Mouse (Mus musculus): ENCODE measurements around the gene Blcap.

GRCm38 (mm10) chr2:157552158-157552886, 18.8 kb downstream of the Blcap start:
- TF ChIP-seq CTCF (IDR thresholded peaks at IDR 0.05; ENCODE audit: control insufficient read depth, insufficient read depth, insufficient replicate concordance, low read depth, low read length), result no peak
- TF ChIP-seq POLR2A (IDR thresholded peaks at IDR 0.05; ENCODE audit: control insufficient read depth, low read depth, low read length), result no peak

All from testis, adult 2 months (tissue).